Mouse (Mus musculus) CD8-positive naive resting alpha-beta T cell, adult 2 months (primary cell): ENCODE data around the gene Olfr1026.

ENCODE experiments used
- DNase-seq, 2 experiments: peaks; one replicate each; pipeline ENCODE4 v3.0.0; 2022; ENCODE audit warnings: low read depth in 2 of 2, low spot score in 2 of 2

The Olfr1026 gene

GRCm38 (mm10) chr2:85921258-85921657, at the start of gene Olfr1026:
Olfr1026 (plus strand) TSS chr2:85921558.
- DNase-seq = no peak

GRCm38 (mm10) chr2:85885340-85885739, 36.0 kb upstream of the Olfr1026 start, which contains the start of gene Olfr1023:
Olfr1023 (plus strand) TSS chr2:85885640.
- DNase-seq = no peak

GRCm38 (mm10) chr2:85904952-85905351, 16.4 kb upstream of the Olfr1026 start, which contains the start of gene Olfr1024:
Olfr1024 (minus strand) TSS chr2:85905052.
- DNase-seq = no peak

- no peak for DNase-seq
Observed at GRCm38 (mm10) chr2:85913197-85913596, 8.2 kb upstream of the Olfr1026 start.

- no peak for DNase-seq
Observed at GRCm38 (mm10) chr2:85914893-85915292, 6.5 kb upstream of the Olfr1026 start, which contains the start of gene Olfr1025-ps1. Olfr1025-ps1 (plus strand) TSS chr2:85915193.

- DNase-seq = no peak
Observed at GRCm38 (mm10) chr2:85950137-85950536, 28.8 kb downstream of the Olfr1026 start, which contains the start of gene Olfr1028. Olfr1028 (plus strand) TSS chr2:85950437.

GRCm38 (mm10) chr2:85973595-85973994, 52.2 kb downstream of the Olfr1026 start, which contains the start of gene Olfr1029:
Olfr1029 (plus strand) TSS chr2:85973895.
- DNase-seq = no peak
